Mouse (Mus musculus): ENCODE data around the gene Pds5b. TPM values are rescaled to one million over a fixed set of nuclear protein-coding genes. Genes with fewer than 3 reads are reported as not detected.
"Not testable (repeated sequence)": the region's sequence is repeated elsewhere in the genome, so short reads cannot be mapped to it uniquely, and the experiment has no call there.

Pds5b gene
- 4.3 and 5.9 TPM in 2 replicates for polyA plus RNA-seq (2012; rRNA removed)

GRCm38 (mm10) chr5:150673153-150673835 lies at the start of gene Pds5b:
Gene Pds5b (plus strand): TSS chr5:150673739.
- peak; percentile 41 for DNase-seq (ENCODE audit: low read depth)

GRCm38 (mm10) chr5:150625528-150625927 lies 48.0 kb upstream of the Pds5b start:
- no peak for DNase-seq (ENCODE audit: low read depth)

- DNase-seq (ENCODE audit: low read depth) = peak; percentile 55
Observed at GRCm38 (mm10) chr5:150629272-150629671, 44.3 kb upstream of the Pds5b start.

- peak; percentile 57 for DNase-seq (ENCODE audit: low read depth)
Observed at GRCm38 (mm10) chr5:150629692-150630091, 43.8 kb upstream of the Pds5b start.

GRCm38 (mm10) chr5:150641440-150641839 lies 32.1 kb upstream of the Pds5b start:
- DNase-seq (ENCODE audit: low read depth) = no peak

GRCm38 (mm10) chr5:150643390-150643789 lies 30.1 kb upstream of the Pds5b start:
- DNase-seq (ENCODE audit: low read depth) = not testable (repeated sequence)

- no peak for DNase-seq (ENCODE audit: low read depth)
Observed at GRCm38 (mm10) chr5:150644926-150645325, 28.6 kb upstream of the Pds5b start.

GRCm38 (mm10) chr5:150652578-150652977 lies 21.0 kb upstream of the Pds5b start:
- DNase-seq (ENCODE audit: low read depth) = no peak

GRCm38 (mm10) chr5:150654548-150654947 lies 19.0 kb upstream of the Pds5b start:
- DNase-seq (ENCODE audit: low read depth) = no peak

GRCm38 (mm10) chr5:150659425-150659824 lies 14.1 kb upstream of the Pds5b start:
- not testable (repeated sequence) for DNase-seq (ENCODE audit: low read depth)

GRCm38 (mm10) chr5:150660296-150660695 lies 13.2 kb upstream of the Pds5b start:
- not testable (repeated sequence) for DNase-seq (ENCODE audit: low read depth)

GRCm38 (mm10) chr5:150663926-150664325 lies 9.6 kb upstream of the Pds5b start:
- DNase-seq (ENCODE audit: low read depth) = not testable (repeated sequence)

GRCm38 (mm10) chr5:150664794-150665131 lies 8.8 kb upstream of the Pds5b start:
- DNase-seq (ENCODE audit: low read depth) = no peak

- peak; percentile 97 for DNase-seq (ENCODE audit: low read depth)
Observed at GRCm38 (mm10) chr5:150665132-150665954, 8.2 kb upstream of the Pds5b start.

- not testable (repeated sequence) for DNase-seq (ENCODE audit: low read depth)
Observed at GRCm38 (mm10) chr5:150666133-150666739, 7.3 kb upstream of the Pds5b start, which contains the start of gene N4bp2l2. Gene N4bp2l2 (minus strand): TSS chr5:150666183.

- DNase-seq (ENCODE audit: low read depth) = no peak
Observed at GRCm38 (mm10) chr5:150668731-150669130, 4.8 kb upstream of the Pds5b start.

GRCm38 (mm10) chr5:150672343-150672742 lies 1.2 kb upstream of the Pds5b start:
- DNase-seq (ENCODE audit: low read depth) = no peak

GRCm38 (mm10) chr5:150673880-150674621 lies 512 bp downstream of the Pds5b start:
- no peak for DNase-seq (ENCODE audit: low read depth)

- DNase-seq (ENCODE audit: low read depth) = no peak
Observed at GRCm38 (mm10) chr5:150674866-150675265, 1.3 kb downstream of the Pds5b start.

- DNase-seq (ENCODE audit: low read depth) = not testable (repeated sequence)
Observed at GRCm38 (mm10) chr5:150682862-150683261, 9.3 kb downstream of the Pds5b start.

GRCm38 (mm10) chr5:150690685-150691084 lies 17.1 kb downstream of the Pds5b start:
- DNase-seq (ENCODE audit: low read depth) = no peak

- DNase-seq (ENCODE audit: low read depth) = no peak
Observed at GRCm38 (mm10) chr5:150693277-150693676, 19.7 kb downstream of the Pds5b start.
